Mouse (Mus musculus) megakaryocyte, embryonic 14.5 days (primary cell): Measurements from ENCODE around the gene Lyl1.

Source experiments
- FLI1 ChIP-seq: IDR thresholded peaks from 2 replicates; pipeline ENCODE4 v1.6.1; 2012; ENCODE audit warnings: low read length, inconsistent platforms, mixed read lengths
- GATA1 ChIP-seq: IDR thresholded peaks from 3 replicates; pipeline ENCODE4 v1.6.1; 2012; ENCODE audit warnings: mixed read lengths, low read length, inconsistent platforms, borderline replicate concordance

- TF ChIP-seq GATA1 (no peak), FLI1 (no peak)
These were observed 24.1 kb downstream of the Lyl1 start for GRCm38 (mm10) chr8:84725246-84725940.
